Mouse (Mus musculus): ENCODE measurements at regions not wholly inside any gene's neighbourhood (a gene's known extent, or its start where the extent isn't known, plus 50 kb on each side); places are given as distances from the start of the nearest gene placed in this dataset.

- DNase-seq: no peak
Observed at GRCm38 (mm10) chr2:178597084-178597470, 166.7 kb downstream of the Cdh26 start.

GRCm38 (mm10) chr2:178598371-178598770, 168.0 kb downstream of the Cdh26 start:
- DNase-seq: no peak

- no peak for DNase-seq
Observed at GRCm38 (mm10) chr2:178598836-178599235, 168.5 kb downstream of the Cdh26 start.

- DNase-seq: no peak
Observed at GRCm38 (mm10) chr2:178603443-178603842, 173.1 kb downstream of the Cdh26 start.

- peak; percentile 92 to 95 for DNase-seq
Observed at GRCm38 (mm10) chr2:178606733-178607132, 176.4 kb downstream of the Cdh26 start.

GRCm38 (mm10) chr2:178610211-178610975, 180.1 kb downstream of the Cdh26 start:
- DNase-seq: peak; percentile 66 to 81

- DNase-seq: no peak
Observed at GRCm38 (mm10) chr2:178614761-178615160, 184.4 kb downstream of the Cdh26 start.

- no peak for DNase-seq
Observed at GRCm38 (mm10) chr2:178622801-178623200, 192.5 kb downstream of the Cdh26 start.

- no peak for DNase-seq
Observed at GRCm38 (mm10) chr2:178624475-178624874, 194.1 kb downstream of the Cdh26 start.

- DNase-seq: no peak
Observed at GRCm38 (mm10) chr2:178624907-178625306, 194.6 kb downstream of the Cdh26 start.

GRCm38 (mm10) chr2:178629756-178630155, 199.4 kb downstream of the Cdh26 start:
- peak; percentile 62 to 78 for DNase-seq

- peak in 1 of 2 experiments; percentile 37 for DNase-seq
Observed at GRCm38 (mm10) chr2:178630511-178630910, 200.2 kb downstream of the Cdh26 start.

GRCm38 (mm10) chr2:178631336-178631735, 201.0 kb downstream of the Cdh26 start:
- DNase-seq: peak; percentile 65 to 86

- DNase-seq: peak; percentile 34 to 42
Observed at GRCm38 (mm10) chr2:178631966-178632365, 201.6 kb downstream of the Cdh26 start.

GRCm38 (mm10) chr2:178632831-178633585, 202.7 kb downstream of the Cdh26 start:
- peak in 1 of 2 experiments; percentile 29 for DNase-seq

- DNase-seq: peak; percentile 29 to 33
Observed at GRCm38 (mm10) chr2:178634116-178634515, 203.8 kb downstream of the Cdh26 start.

GRCm38 (mm10) chr2:178635685-178636084, 205.4 kb downstream of the Cdh26 start:
- peak in 1 of 2 experiments; percentile 7 for DNase-seq

- peak; percentile 58 to 71 for DNase-seq
Observed at GRCm38 (mm10) chr2:178636901-178637300, 206.6 kb downstream of the Cdh26 start.

- peak in 1 of 2 experiments; percentile 32 for DNase-seq
Observed at GRCm38 (mm10) chr2:178642137-178643052, 212.1 kb downstream of the Cdh26 start.

- DNase-seq: peak in 1 of 2 experiments; percentile 32
Observed at GRCm38 (mm10) chr2:178643053-178643402, 212.7 kb downstream of the Cdh26 start.

GRCm38 (mm10) chr2:178643841-178644240, 213.5 kb downstream of the Cdh26 start:
- peak in 1 of 2 experiments; percentile 15 for DNase-seq

- no peak for DNase-seq
Observed at GRCm38 (mm10) chr2:178660071-178660470, 229.7 kb downstream of the Cdh26 start.

- peak in 1 of 2 experiments; percentile 46 for DNase-seq
Observed at GRCm38 (mm10) chr2:178662396-178662795, 232.1 kb downstream of the Cdh26 start.
